Mouse (Mus musculus): ENCODE measurements around the gene Aqp5. TPM values are rescaled to one million over a fixed set of nuclear protein-coding genes. Genes with fewer than 3 reads are reported as not detected.

Gene Aqp5
- polyA plus RNA-seq, 1 experiment from 2014 or later = not detected

GRCm38 (mm10) chr15:99586525-99586924 lies 4.1 kb upstream of the Aqp5 start:
- Histone ChIP-seq H3K4me2 (ENCODE audit: low read depth, low read length) (no peak overlapping the region), H3K9me3 (replicated peaks; ENCODE audit: control insufficient read depth, low read length) (no peaks in the 10 kb centered on the region), H3K27me3 (ENCODE audit: control insufficient read depth, insufficient read depth, low read length) (peaks cover 89% of the 10 kb centered on the region), H3K4me1 (ENCODE audit: control insufficient read depth, insufficient read depth, low read length) (peaks cover 12% of the 10 kb centered on the region), H3K4me3 (ENCODE audit: low read depth, low read length) (no peak overlapping the region), H3K36me3 (replicated peaks; ENCODE audit: control insufficient read depth, insufficient read depth, low read depth, low read length) (no peaks in the 10 kb centered on the region), H3K9ac (replicated peaks; ENCODE audit: low read length) (no peak overlapping the region), H3K27ac (replicated peaks; ENCODE audit: low read depth, low read length) (no peak overlapping the region)
- ATAC-seq (replicated peaks; ENCODE audit: insufficient number of reproducible peaks, low FRiP score, low TSS enrichment, low read depth) (no peak), DNase-seq (ENCODE audit: low spot score) (no peak)
- 92% methylated on average over 3 of the region's 3 CpGs for WGBS

- no peak for ATAC-seq (replicated peaks; ENCODE audit: insufficient number of reproducible peaks, low FRiP score, low TSS enrichment, low read depth)
- WGBS = 2% methylated on average over 9 of the region's 9 CpGs
Observed at GRCm38 (mm10) chr15:99589237-99589636, 1.3 kb upstream of the Aqp5 start.

GRCm38 (mm10) chr15:99589704-99590103 lies 878 bp upstream of the Aqp5 start:
- Histone ChIP-seq H3K9ac (replicated peaks; ENCODE audit: low read length) (no peak overlapping the region), H3K4me1 (ENCODE audit: control insufficient read depth, insufficient read depth, low read length) (peaks cover 2% of the 10 kb centered on the region; the same call in 1 of the 2 replicates), H3K36me3 (replicated peaks; ENCODE audit: control insufficient read depth, insufficient read depth, low read depth, low read length) (no peaks in the 10 kb centered on the region), H3K4me2 (ENCODE audit: low read depth, low read length) (no peak overlapping the region), H3K27ac (replicated peaks; ENCODE audit: low read depth, low read length) (no peak overlapping the region), H3K27me3 (ENCODE audit: control insufficient read depth, insufficient read depth, low read length) (peaks cover 91% of the 10 kb centered on the region), H3K9me3 (replicated peaks; ENCODE audit: control insufficient read depth, low read length) (no peaks in the 10 kb centered on the region), H3K4me3 (ENCODE audit: low read depth, low read length) (no peak overlapping the region)
- DNase-seq (ENCODE audit: low spot score) = no peak
- 22% methylated on average over 7 of the region's 7 CpGs for WGBS
- no peak for ATAC-seq (replicated peaks; ENCODE audit: insufficient number of reproducible peaks, low FRiP score, low TSS enrichment, low read depth)

More at GRCm38 (mm10) chr15:99589237-99589636, 1.3 kb upstream of the Aqp5 start:
- DNase-seq (ENCODE audit: low spot score) = no peak
- no peaks in the 10 kb centered on the region for H3K36me3 ChIP-seq (replicated peaks; ENCODE audit: control insufficient read depth, insufficient read depth, low read depth, low read length)
- no peak overlapping the region for H3K4me2 ChIP-seq (ENCODE audit: low read depth, low read length)
- no peak overlapping the region for H3K27ac ChIP-seq (replicated peaks; ENCODE audit: low read depth, low read length)
- H3K9ac ChIP-seq (replicated peaks; ENCODE audit: low read length) = no peak overlapping the region
- H3K27me3 ChIP-seq (ENCODE audit: control insufficient read depth, insufficient read depth, low read length) = peaks cover 92% of the 10 kb centered on the region
- H3K4me3 ChIP-seq (ENCODE audit: low read depth, low read length) = no peak overlapping the region
- H3K9me3 ChIP-seq (replicated peaks; ENCODE audit: control insufficient read depth, low read length) = no peaks in the 10 kb centered on the region
- peaks cover 6% of the 10 kb centered on the region for H3K4me1 ChIP-seq (ENCODE audit: control insufficient read depth, insufficient read depth, low read length)

- Histone ChIP-seq H3K27ac (replicated peaks; ENCODE audit: low read depth, low read length) (no peak overlapping the region), H3K9me3 (replicated peaks; ENCODE audit: control insufficient read depth, low read length) (no peaks in the 10 kb centered on the region), H3K4me3 (ENCODE audit: low read depth, low read length) (no peak overlapping the region), H3K4me1 (ENCODE audit: control insufficient read depth, insufficient read depth, low read length) (peaks cover 2% of the 10 kb centered on the region; the same call in 1 of the 2 replicates), H3K9ac (replicated peaks; ENCODE audit: low read length) (no peak overlapping the region), H3K4me2 (ENCODE audit: low read depth, low read length) (no peak overlapping the region), H3K27me3 (ENCODE audit: control insufficient read depth, insufficient read depth, low read length) (peaks cover 79% of the 10 kb centered on the region), H3K36me3 (replicated peaks; ENCODE audit: control insufficient read depth, insufficient read depth, low read depth, low read length) (no peaks in the 10 kb centered on the region)
- 78% methylated on average over 8 of the region's 8 CpGs for WGBS
- no peak for DNase-seq (ENCODE audit: low spot score)
- ATAC-seq (replicated peaks; ENCODE audit: insufficient number of reproducible peaks, low FRiP score, low TSS enrichment, low read depth) = no peak
Observed at GRCm38 (mm10) chr15:99592177-99592576, 1.6 kb downstream of the Aqp5 start.

GRCm38 (mm10) chr15:99592877-99593276 lies 2.3 kb downstream of the Aqp5 start:
- Histone ChIP-seq H3K9me3 (replicated peaks; ENCODE audit: control insufficient read depth, low read length) (no peaks in the 10 kb centered on the region), H3K27ac (replicated peaks; ENCODE audit: low read depth, low read length) (no peak overlapping the region), H3K9ac (replicated peaks; ENCODE audit: low read length) (no peak overlapping the region), H3K4me2 (ENCODE audit: low read depth, low read length) (no peak overlapping the region), H3K36me3 (replicated peaks; ENCODE audit: control insufficient read depth, insufficient read depth, low read depth, low read length) (no peaks in the 10 kb centered on the region), H3K4me1 (ENCODE audit: control insufficient read depth, insufficient read depth, low read length) (peaks cover 2% of the 10 kb centered on the region; the same call in 1 of the 2 replicates), H3K4me3 (ENCODE audit: low read depth, low read length) (no peak overlapping the region), H3K27me3 (ENCODE audit: control insufficient read depth, insufficient read depth, low read length) (peaks cover 76% of the 10 kb centered on the region)
- ATAC-seq (replicated peaks; ENCODE audit: insufficient number of reproducible peaks, low FRiP score, low TSS enrichment, low read depth) (no peak), DNase-seq (ENCODE audit: low spot score) (no peak)
- 88% methylated on average over 5 of the region's 5 CpGs for WGBS

GRCm38 (mm10) chr15:99594951-99595350 lies 4.4 kb downstream of the Aqp5 start:
- no peak for DNase-seq (ENCODE audit: low spot score)
- Histone ChIP-seq H3K27ac (replicated peaks; ENCODE audit: low read depth, low read length) (no peak overlapping the region), H3K4me1 (ENCODE audit: control insufficient read depth, insufficient read depth, low read length) (peaks cover 2% of the 10 kb centered on the region; the same call in 1 of the 2 replicates), H3K36me3 (replicated peaks; ENCODE audit: control insufficient read depth, insufficient read depth, low read depth, low read length) (no peaks in the 10 kb centered on the region), H3K4me2 (ENCODE audit: low read depth, low read length) (no peak overlapping the region), H3K9ac (replicated peaks; ENCODE audit: low read length) (no peak overlapping the region), H3K4me3 (ENCODE audit: low read depth, low read length) (no peak overlapping the region), H3K27me3 (ENCODE audit: control insufficient read depth, insufficient read depth, low read length) (peaks cover 61% of the 10 kb centered on the region), H3K9me3 (replicated peaks; ENCODE audit: control insufficient read depth, low read length) (no peaks in the 10 kb centered on the region)
- no peak for ATAC-seq (replicated peaks; ENCODE audit: insufficient number of reproducible peaks, low FRiP score, low TSS enrichment, low read depth)
- 77% methylated on average over 10 of the region's 10 CpGs for WGBS

- Histone ChIP-seq H3K9ac (replicated peaks; ENCODE audit: low read length) (no peak overlapping the region), H3K4me1 (ENCODE audit: control insufficient read depth, insufficient read depth, low read length) (no peaks in the 10 kb centered on the region)
- under 1% methylated on average over 7 of the region's 7 CpGs for WGBS
Observed at GRCm38 (mm10) chr15:99596056-99596687, 5.6 kb downstream of the Aqp5 start.

GRCm38 (mm10) chr15:99596841-99597240 lies 6.3 kb downstream of the Aqp5 start:
- no peaks in the 10 kb centered on the region for H3K4me1 ChIP-seq (ENCODE audit: control insufficient read depth, insufficient read depth, low read length)

More at GRCm38 (mm10) chr15:99596056-99596687, 5.6 kb downstream of the Aqp5 start:
- Histone ChIP-seq H3K27ac (replicated peaks; ENCODE audit: low read depth, low read length) (no peak overlapping the region), H3K36me3 (replicated peaks; ENCODE audit: control insufficient read depth, insufficient read depth, low read depth, low read length) (no peaks in the 10 kb centered on the region), H3K4me3 (ENCODE audit: low read depth, low read length) (no peak overlapping the region), H3K9me3 (replicated peaks; ENCODE audit: control insufficient read depth, low read length) (no peaks in the 10 kb centered on the region), H3K4me2 (ENCODE audit: low read depth, low read length) (no peak overlapping the region), H3K27me3 (ENCODE audit: control insufficient read depth, insufficient read depth, low read length) (peaks cover 52% of the 10 kb centered on the region)
- ATAC-seq (replicated peaks; ENCODE audit: insufficient number of reproducible peaks, low FRiP score, low TSS enrichment, low read depth) (peak; percentile 78), DNase-seq (ENCODE audit: low spot score) (peak; percentile 89)

More at GRCm38 (mm10) chr15:99596841-99597240, 6.3 kb downstream of the Aqp5 start:
- Histone ChIP-seq H3K27ac (replicated peaks; ENCODE audit: low read depth, low read length) (no peak overlapping the region), H3K4me2 (ENCODE audit: low read depth, low read length) (no peak overlapping the region), H3K9ac (replicated peaks; ENCODE audit: low read length) (no peak overlapping the region), H3K4me3 (ENCODE audit: low read depth, low read length) (no peak overlapping the region), H3K36me3 (replicated peaks; ENCODE audit: control insufficient read depth, insufficient read depth, low read depth, low read length) (no peaks in the 10 kb centered on the region), H3K27me3 (ENCODE audit: control insufficient read depth, insufficient read depth, low read length) (peaks cover 48% of the 10 kb centered on the region), H3K9me3 (replicated peaks; ENCODE audit: control insufficient read depth, low read length) (no peaks in the 10 kb centered on the region)
- no peak for DNase-seq (ENCODE audit: low spot score)
- 56% methylated on average over 7 of the region's 7 CpGs for WGBS
- ATAC-seq (replicated peaks; ENCODE audit: insufficient number of reproducible peaks, low FRiP score, low TSS enrichment, low read depth) = no peak

Data from embryonic facial prominence, embryonic 11.5 days (tissue).